Mouse (Mus musculus) liver, embryonic 12.5 days (tissue): Measurements from ENCODE around the gene Prr19. TPM values are rescaled to one million over a fixed set of nuclear protein-coding genes. Genes with fewer than 3 reads are reported as not detected.
A peak's percentile ranks its signal among the peaks of the same experiment; 100 is the strongest.
"Not testable (repeated sequence)": the region's sequence is repeated elsewhere in the genome, so short reads cannot be mapped to it uniquely, and the experiment has no call there.

ENCODE experiments used
- ATAC-seq: fragments of 200-750 bp; cut with Nextera tagmentation; 2 replicates; pipeline ENCODE4 v1.8.0; 2017; ENCODE audit warnings: moderate number of reproducible peaks, mild to moderate bottlenecking, moderate library complexity
- H3K27ac ChIP-seq: fragments of 300-500 bp; sonication (generic); 2 replicates; pipeline ENCODE4 v1.5.1; 2016; ENCODE audit warnings: mild to moderate bottlenecking
- H3K27me3 ChIP-seq: fragments of 300-500 bp; sonication (generic); replicated peaks from 2 replicates; pipeline ENCODE4 v1.6.1; 2016; ENCODE audit warnings: mild to moderate bottlenecking, moderate library complexity
- H3K36me3 ChIP-seq: fragments of 300-500 bp; sonication (generic); 2 replicates; pipeline ENCODE4 v1.6.1; 2016; ENCODE audit warnings: mild to moderate bottlenecking, moderate library complexity
- H3K4me1 ChIP-seq: fragments of 300-500 bp; sonication (generic); 2 replicates; pipeline ENCODE4 v1.6.1; 2016
- H3K4me2 ChIP-seq: fragments of 300-500 bp; sonication (generic); 2 replicates; pipeline ENCODE4 v1.6.1; 2016; ENCODE audit warnings: mild to moderate bottlenecking, moderate library complexity
- H3K4me3 ChIP-seq: fragments of 300-500 bp; sonication (generic); 2 replicates; pipeline ENCODE4 v1.5.1; 2016; ENCODE audit warnings: mild to moderate bottlenecking, moderate library complexity
- H3K9ac ChIP-seq: fragments of 300-500 bp; sonication (generic); 2 replicates; pipeline ENCODE4 v1.6.1; 2016; ENCODE audit warnings: mild to moderate bottlenecking, moderate library complexity
- H3K9me3 ChIP-seq: fragments of 300-500 bp; sonication (generic); replicated peaks from 2 replicates; pipeline ENCODE4 v1.6.1; 2016; ENCODE audit warnings: mild to moderate bottlenecking, moderate library complexity
- WGBS: fragments of 180-500 bp; shearing (Covaris S2); methylation state at CpG from one replicate; pipeline ENCODE4 v1.1.7; 2016; ENCODE audit not compliant: insufficient replicate concordance; 5-methylcytosine and 5-hydroxymethylcytosine counted together
- polyA plus RNA-seq: library from polyadenylated mRNA; unstranded; fragments of >200 nt; fragmentation: Nextera tagmentation; extraction: Ambion mirVana; gene quantifications from 2 replicates; pipeline ENCODE4 v1.2.1, GENCODE M21; 2016

Prr19 gene
- 0.10 and 0.14 TPM in 2 replicates for polyA plus RNA-seq

- Histone ChIP-seq H3K36me3 (no peaks in the 10 kb centered on the region), H3K9ac (no peak within 1 kb of the TSS), H3K4me1 (peaks cover 32% of the 10 kb centered on the region), H3K9me3 (no peaks in the 10 kb centered on the region), H3K27ac (no peak within 1 kb of the TSS), H3K4me3 (no peak within 1 kb of the TSS), H3K27me3 (peaks cover 29% of the 10 kb centered on the region), H3K4me2 (no peak within 1 kb of the TSS)
- ATAC-seq, result peak; percentile 48; the same call in 1 of the 2 replicates
- WGBS, result 47% methylated on average over 19 of the region's 19 CpGs
Observed at GRCm38 (mm10) chr7:25301063-25301462, at the start of gene Prr19. TSS of gene Prr19 (plus strand) at chr7:25301411.

GRCm38 (mm10) chr7:25251822-25252221 lies 49.4 kb upstream of the Prr19 start:
- peaks cover 46% of the 10 kb centered on the region for H3K4me1 ChIP-seq
- H3K9me3 ChIP-seq, result no peaks in the 10 kb centered on the region
- 0 out of 2 replicates have a peak, but pooled peaks cover 8% of the 10 kb centered on the region for H3K27me3 ChIP-seq
- WGBS, result 38% methylated on average over 8 of the region's 8 CpGs
- 0 out of 2 replicates have a peak overlapping the region, but pooled peaks have one; percentile 65 for H3K27ac ChIP-seq
- peak overlapping the region; percentile 100 for H3K4me2 ChIP-seq
- no peak for ATAC-seq
- no peak overlapping the region; the same call in 1 of the 2 replicates for H3K4me3 ChIP-seq
- peak overlapping the region; percentile 91; the same call in 1 of the 2 replicates for H3K9ac ChIP-seq
- no peaks in the 10 kb centered on the region for H3K36me3 ChIP-seq

- Histone ChIP-seq H3K4me1 (peaks cover 27% of the 10 kb centered on the region), H3K36me3 (no peaks in the 10 kb centered on the region), H3K9ac (no peak overlapping the region), H3K27me3 (no peaks in the 10 kb centered on the region), H3K9me3 (no peaks in the 10 kb centered on the region), H3K4me2 (no peak overlapping the region), H3K4me3 (no peak overlapping the region), H3K27ac (no peak overlapping the region)
- no peak for ATAC-seq
- 59% methylated on average over 1 of the region's 1 CpGs for WGBS
Observed at GRCm38 (mm10) chr7:25261896-25262295, 39.3 kb upstream of the Prr19 start.

GRCm38 (mm10) chr7:25263968-25264870 lies 37.0 kb upstream of the Prr19 start:
- Histone ChIP-seq H3K4me3 (no peak overlapping the region), H3K27ac (no peak overlapping the region), H3K4me1 (peaks cover 37% of the 10 kb centered on the region), H3K4me2 (no peak overlapping the region), H3K9ac (no peak overlapping the region), H3K9me3 (no peaks in the 10 kb centered on the region), H3K36me3 (no peaks in the 10 kb centered on the region), H3K27me3 (no peaks in the 10 kb centered on the region)
- WGBS, result 46% methylated on average over 17 of the region's 17 CpGs
- no peak for ATAC-seq

GRCm38 (mm10) chr7:25265743-25266142 lies 35.5 kb upstream of the Prr19 start:
- H3K4me2 ChIP-seq, H3K9ac ChIP-seq, H3K9me3 ChIP-seq, H3K4me3 ChIP-seq, H3K27ac ChIP-seq, H3K36me3 ChIP-seq, H3K27me3 ChIP-seq, ATAC-seq: not testable (repeated sequence)
- peaks cover 53% of the 10 kb centered on the region for H3K4me1 ChIP-seq
- WGBS, result 50% methylated on average over 5 of the region's 5 CpGs

GRCm38 (mm10) chr7:25266180-25266962 lies 34.8 kb upstream of the Prr19 start:
- Histone ChIP-seq H3K36me3 (peaks cover 8% of the 10 kb centered on the region), H3K9me3 (no peaks in the 10 kb centered on the region), H3K27me3 (no peaks in the 10 kb centered on the region), H3K4me3 (peak overlapping the region; percentile 81), H3K9ac (peak overlapping the region; percentile 79), H3K27ac (no peak overlapping the region), H3K4me1 (peaks cover 58% of the 10 kb centered on the region), H3K4me2 (peak overlapping the region; percentile 81)
- no peak for ATAC-seq
- 66% methylated on average over 8 of the region's 8 CpGs for WGBS

- under 1% methylated on average over 29 of the region's 29 CpGs for WGBS
Observed at GRCm38 (mm10) chr7:25267301-25267750, 33.9 kb upstream of the Prr19 start, which contains the start of gene Cic. TSS of gene Cic (plus strand) at chr7:25267704.

GRCm38 (mm10) chr7:25267751-25268463 lies 33.3 kb upstream of the Prr19 start:
- Histone ChIP-seq H3K4me3 (peak overlapping the region; percentile 81), H3K27ac (peak overlapping the region; percentile 91), H3K9ac (peak overlapping the region; percentile 93), H3K27me3 (no peaks in the 10 kb centered on the region), H3K9me3 (no peaks in the 10 kb centered on the region), H3K4me1 (peaks cover 74% of the 10 kb centered on the region), H3K4me2 (peak overlapping the region; percentile 89), H3K36me3 (peaks cover 24% of the 10 kb centered on the region)
- 1% methylated on average over 33 of the region's 33 CpGs for WGBS
- peak; percentile 90 for ATAC-seq

More at GRCm38 (mm10) chr7:25267301-25267750, 33.9 kb upstream of the Prr19 start, which contains the start of gene Cic:
- H3K4me3 ChIP-seq, result peak within 1 kb of the TSS; percentile 81
- peak within 1 kb of the TSS; percentile 89 for H3K4me2 ChIP-seq
- H3K9me3 ChIP-seq, result no peaks in the 10 kb centered on the region
- peak; percentile 78 for ATAC-seq
- H3K27ac ChIP-seq, result peak within 1 kb of the TSS; percentile 91
- peaks cover 68% of the 10 kb centered on the region for H3K4me1 ChIP-seq
- H3K9ac ChIP-seq, result peak within 1 kb of the TSS; percentile 93
- peaks cover 18% of the 10 kb centered on the region for H3K36me3 ChIP-seq
- no peaks in the 10 kb centered on the region for H3K27me3 ChIP-seq

GRCm38 (mm10) chr7:25268588-25268987 lies 32.6 kb upstream of the Prr19 start:
- H3K9me3 ChIP-seq, result no peaks in the 10 kb centered on the region
- peaks cover 80% of the 10 kb centered on the region for H3K4me1 ChIP-seq
- H3K36me3 ChIP-seq, result peaks cover 28% of the 10 kb centered on the region
- H3K27ac ChIP-seq, result peak overlapping the region; percentile 89
- WGBS, result 1% methylated on average over 7 of the region's 7 CpGs
- peak overlapping the region; percentile 89 for H3K4me2 ChIP-seq
- no peak for ATAC-seq
- peak overlapping the region; percentile 93 for H3K9ac ChIP-seq
- H3K27me3 ChIP-seq, result no peaks in the 10 kb centered on the region
- peak overlapping the region; percentile 81 for H3K4me3 ChIP-seq

GRCm38 (mm10) chr7:25269029-25269428 lies 32.2 kb upstream of the Prr19 start:
- Histone ChIP-seq H3K27me3 (no peaks in the 10 kb centered on the region), H3K9ac (peak overlapping the region; percentile 93), H3K4me1 (peaks cover 81% of the 10 kb centered on the region), H3K4me2 (peak overlapping the region; percentile 89), H3K27ac (peak overlapping the region; percentile 89), H3K4me3 (peak overlapping the region; percentile 81), H3K9me3 (no peaks in the 10 kb centered on the region), H3K36me3 (peaks cover 28% of the 10 kb centered on the region)
- 43% methylated on average over 4 of the region's 4 CpGs for WGBS
- ATAC-seq, result no peak
